Mouse (Mus musculus): Measurements from ENCODE around the gene Ttc36.

DNA sequence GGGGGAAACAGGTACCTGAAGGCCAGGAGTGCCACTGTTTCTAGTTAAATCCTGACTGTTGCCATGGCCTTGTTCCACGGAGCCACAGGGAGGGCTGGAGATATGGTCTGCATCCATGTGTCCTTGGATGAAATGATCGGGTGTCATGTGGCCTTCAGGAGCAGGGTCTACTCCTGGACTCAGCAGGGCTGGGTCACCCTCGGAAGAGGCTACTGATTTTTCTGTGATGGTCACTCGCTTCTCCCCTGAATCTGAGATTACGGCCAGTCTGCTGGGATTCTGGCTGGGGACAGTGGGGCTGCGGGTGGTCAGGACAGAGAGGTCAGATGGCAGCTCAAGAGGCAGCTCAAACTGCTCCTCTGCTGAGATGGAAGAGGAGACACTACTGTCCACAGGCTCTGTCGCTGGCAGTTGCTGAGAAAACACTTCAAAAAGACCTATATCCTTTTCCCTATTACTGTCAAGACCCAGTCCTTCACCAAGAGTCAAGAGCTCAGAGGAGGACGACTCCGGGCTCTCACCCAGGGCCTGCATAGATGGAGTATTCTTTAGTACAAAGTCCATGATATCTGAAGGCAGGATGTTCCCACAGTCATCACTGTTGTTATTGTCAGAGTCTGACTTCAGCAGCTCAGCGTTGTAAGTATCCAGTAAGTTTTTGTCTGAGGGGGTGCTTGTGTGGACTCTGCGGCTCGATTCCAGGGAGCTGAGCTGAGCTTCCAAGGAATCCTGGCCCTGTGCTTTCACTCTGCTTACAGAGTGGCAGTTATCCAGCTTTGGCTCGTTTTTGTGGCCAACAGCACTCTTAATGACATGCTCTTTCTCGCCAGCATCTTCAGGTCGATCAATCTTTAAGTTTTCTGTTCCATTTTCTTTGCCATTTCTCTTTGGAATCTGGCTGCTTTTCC, 17.3 kb upstream of the Ttc36 start:
- TF ChIP-seq ZNF384 (IDR thresholded peaks at IDR 0.05; ENCODE audit: low read depth, low read length) = no peak
- TF ChIP-seq ZC3H11A (IDR thresholded peaks at IDR 0.05; ENCODE audit: borderline replicate concordance, low read depth, low read length) = no peak
- TF ChIP-seq CHD2 (IDR thresholded peaks at IDR 0.05; ENCODE audit: low read depth, low read length) = no peak
- TF ChIP-seq HCFC1 (IDR thresholded peaks at IDR 0.05; ENCODE audit: borderline replicate concordance, insufficient read depth, low read length) = no peak
